Mouse (Mus musculus): ENCODE results near the gene Selenop. TPM values are rescaled to one million over a fixed set of nuclear protein-coding genes. Genes with fewer than 3 reads are reported as not detected.

Selenop gene
- polyA plus RNA-seq, 1 experiment from 2014 or later: 42.5 TPM

GRCm38 (mm10) chr15:3316617-3317016 lies 48.3 kb downstream of the Selenop start:
- WGBS: 76% methylated on average over 2 of the region's 2 CpGs
- H3K4me3 ChIP-seq (replicated peaks): no peak overlapping the region
- no peak overlapping the region for H3K4me2 ChIP-seq
- no peak overlapping the region for H3K27ac ChIP-seq
- ATAC-seq (ENCODE audit: low FRiP score): no peak
- H3K36me3 ChIP-seq (replicated peaks): no peaks in the 10 kb centered on the region
- H3K9me3 ChIP-seq: no peaks in the 10 kb centered on the region
- H3K9ac ChIP-seq: no peak overlapping the region
- H3K4me1 ChIP-seq: no peaks in the 10 kb centered on the region
- no peaks in the 10 kb centered on the region for H3K27me3 ChIP-seq

GRCm38 (mm10) chr15:3319929-3320328 lies 51.6 kb downstream of the Selenop start:
- no peak for ATAC-seq (ENCODE audit: low FRiP score)

GRCm38 (mm10) chr15:3323041-3323440 lies 54.7 kb downstream of the Selenop start:
- Histone ChIP-seq H3K4me1 (no peaks in the 10 kb centered on the region), H3K36me3 (replicated peaks) (no peaks in the 10 kb centered on the region), H3K27me3 (no peaks in the 10 kb centered on the region), H3K9me3 (no peaks in the 10 kb centered on the region), H3K4me3 (replicated peaks) (no peak overlapping the region), H3K4me2 (no peak overlapping the region), H3K27ac (no peak overlapping the region), H3K9ac (no peak overlapping the region)
- ATAC-seq (ENCODE audit: low FRiP score): no peak

More at GRCm38 (mm10) chr15:3319929-3320328, 51.6 kb downstream of the Selenop start:
- Histone ChIP-seq H3K4me3 (replicated peaks) (no peak overlapping the region), H3K9ac (no peak overlapping the region), H3K27me3 (no peaks in the 10 kb centered on the region), H3K4me2 (no peak overlapping the region), H3K36me3 (replicated peaks) (no peaks in the 10 kb centered on the region), H3K9me3 (no peaks in the 10 kb centered on the region), H3K27ac (no peak overlapping the region), H3K4me1 (no peaks in the 10 kb centered on the region)
- 85% methylated on average over 9 of the region's 9 CpGs for WGBS

Other genes with a start within 250 kb of the Selenop start
- gene Ccdc152, start 35.0 kb downstream of the Selenop start, polyA plus RNA-seq (2016; fragmentation: Nextera tagmentation; extraction: Ambion mirVana): 0.14 TPM in 1 of 2 replicates, not detected in the other

Data from forebrain, embryonic 12.5 days (tissue).